Mouse (Mus musculus) neural tube, embryonic 13.5 days (tissue): ENCODE measurements at regions not wholly inside any gene's neighbourhood (a gene's known extent, or its start where the extent isn't known, plus 50 kb on each side); places are given as distances from the start of the nearest gene placed in this dataset.

ENCODE experiments used
- ATAC-seq: fragments of 200-750 bp; cut with Nextera tagmentation; 2 replicates; pipeline ENCODE4 v1.8.0; 2017; ENCODE audit warnings: low read depth, mild to moderate bottlenecking, moderate TSS enrichment, moderate library complexity
- H3K27ac ChIP-seq: fragments of 300-500 bp; sonication (generic); replicated peaks from 2 replicates; pipeline ENCODE4 v1.5.1; 2015; ENCODE audit warnings: moderate library complexity, mild to moderate bottlenecking, inconsistent platforms
- H3K27me3 ChIP-seq: fragments of 300-500 bp; sonication (generic); 2 replicates; pipeline ENCODE4 v1.6.1; 2015; ENCODE audit warnings: mild to moderate bottlenecking, inconsistent platforms
- H3K36me3 ChIP-seq: fragments of 300-500 bp; sonication (generic); 2 replicates; pipeline ENCODE4 v1.6.1; 2015; ENCODE audit warnings: mild to moderate bottlenecking, inconsistent platforms
- H3K4me1 ChIP-seq: fragments of 300-500 bp; sonication (generic); replicated peaks from 2 replicates; pipeline ENCODE4 v1.6.1; 2015; ENCODE audit warnings: inconsistent platforms
- H3K4me2 ChIP-seq: fragments of 300-500 bp; sonication (generic); 2 replicates; pipeline ENCODE4 v1.6.1; 2015; ENCODE audit warnings: inconsistent platforms, mild to moderate bottlenecking, moderate library complexity
- H3K4me3 ChIP-seq: fragments of 300-500 bp; sonication (generic); 2 replicates; pipeline ENCODE4 v1.5.1; 2015; ENCODE audit warnings: mild to moderate bottlenecking, inconsistent platforms
- H3K9ac ChIP-seq: fragments of 300-500 bp; sonication (generic); 2 replicates; pipeline ENCODE4 v1.6.1; 2015; ENCODE audit warnings: moderate library complexity, mild to moderate bottlenecking, inconsistent platforms
- H3K9me3 ChIP-seq: fragments of 300-500 bp; sonication (generic); 2 replicates; pipeline ENCODE4 v1.6.1; 2016; ENCODE audit warnings: inconsistent platforms
- WGBS: fragments of 180-500 bp; shearing (Covaris S2); methylation state at CpG from one replicate; pipeline ENCODE4 v1.1.7; 2015; 5-methylcytosine and 5-hydroxymethylcytosine counted together

- Histone ChIP-seq H3K9me3 (no peaks in the 10 kb centered on the region), H3K27ac (no peak overlapping the region), H3K4me3 (no peak overlapping the region), H3K9ac (no peak overlapping the region), H3K4me2 (no peak overlapping the region), H3K27me3 (no peaks in the 10 kb centered on the region), H3K36me3 (no peaks in the 10 kb centered on the region), H3K4me1 (no peaks in the 10 kb centered on the region)
- WGBS = 64% methylated on average over 2 of the region's 2 CpGs
- no peak for ATAC-seq
Observed at GRCm38 (mm10) chr12:93281816-93282215, 1432.9 kb upstream of the Sel1l start.

- 82% methylated on average over 2 of the region's 2 CpGs for WGBS
- Histone ChIP-seq H3K27ac (no peak overlapping the region), H3K9me3 (no peaks in the 10 kb centered on the region), H3K4me2 (no peak overlapping the region), H3K4me3 (no peak overlapping the region), H3K27me3 (no peaks in the 10 kb centered on the region), H3K4me1 (no peaks in the 10 kb centered on the region), H3K9ac (no peak overlapping the region), H3K36me3 (no peaks in the 10 kb centered on the region)
- ATAC-seq = no peak
Observed at GRCm38 (mm10) chr12:93273652-93274051, 1424.7 kb upstream of the Sel1l start.

GRCm38 (mm10) chr12:93230237-93230636 lies 1381.3 kb upstream of the Sel1l start:
- Histone ChIP-seq H3K9ac (no peak overlapping the region), H3K9me3 (no peaks in the 10 kb centered on the region), H3K27ac (no peak overlapping the region), H3K4me2 (no peak overlapping the region), H3K4me1 (no peaks in the 10 kb centered on the region), H3K36me3 (no peaks in the 10 kb centered on the region), H3K4me3 (no peak overlapping the region), H3K27me3 (no peaks in the 10 kb centered on the region)
- ATAC-seq = no peak
- 83% methylated on average over 3 of the region's 3 CpGs for WGBS

- Histone ChIP-seq H3K27ac (no peak overlapping the region), H3K4me1 (no peaks in the 10 kb centered on the region), H3K4me3 (no peak overlapping the region), H3K27me3 (no peaks in the 10 kb centered on the region), H3K9ac (no peak overlapping the region), H3K4me2 (no peak overlapping the region), H3K36me3 (no peaks in the 10 kb centered on the region), H3K9me3 (no peaks in the 10 kb centered on the region)
- 93% methylated on average over 1 of the region's 1 CpGs for WGBS
- ATAC-seq = no peak
Observed at GRCm38 (mm10) chr12:93226826-93227225, 1377.9 kb upstream of the Sel1l start.

GRCm38 (mm10) chr12:93221179-93221922 lies 1372.4 kb upstream of the Sel1l start:
- H3K4me3 ChIP-seq = no peak overlapping the region
- H3K9me3 ChIP-seq = no peaks in the 10 kb centered on the region
- H3K27ac ChIP-seq = no peak overlapping the region
- no peaks in the 10 kb centered on the region for H3K36me3 ChIP-seq
- H3K27me3 ChIP-seq = no peaks in the 10 kb centered on the region
- 70% methylated on average over 6 of the region's 6 CpGs for WGBS
- no peak overlapping the region for H3K9ac ChIP-seq
- H3K4me2 ChIP-seq = no peak overlapping the region
- no peak for ATAC-seq
- no peaks in the 10 kb centered on the region for H3K4me1 ChIP-seq

- no peak overlapping the region for H3K4me2 ChIP-seq
- H3K27ac ChIP-seq = no peak overlapping the region
- no peak for ATAC-seq
- H3K27me3 ChIP-seq = no peaks in the 10 kb centered on the region
- H3K36me3 ChIP-seq = no peaks in the 10 kb centered on the region
- no peaks in the 10 kb centered on the region for H3K4me1 ChIP-seq
- peaks cover 4% of the 10 kb centered on the region; the same call in 1 of the 2 replicates for H3K9me3 ChIP-seq
- no peak overlapping the region for H3K4me3 ChIP-seq
- H3K9ac ChIP-seq = no peak overlapping the region
- 80% methylated on average over 3 of the region's 3 CpGs for WGBS
Observed at GRCm38 (mm10) chr12:93207596-93207995, 1358.6 kb upstream of the Sel1l start.

- WGBS = 75% methylated on average over 1 of the region's 1 CpGs
- no peak overlapping the region for H3K4me3 ChIP-seq
- no peaks in the 10 kb centered on the region for H3K9me3 ChIP-seq
- H3K9ac ChIP-seq = no peak overlapping the region
- no peak overlapping the region for H3K27ac ChIP-seq
- no peaks in the 10 kb centered on the region for H3K4me1 ChIP-seq
- no peak for ATAC-seq
- no peaks in the 10 kb centered on the region for H3K36me3 ChIP-seq
- H3K27me3 ChIP-seq = no peaks in the 10 kb centered on the region
- no peak overlapping the region for H3K4me2 ChIP-seq
Observed at GRCm38 (mm10) chr12:93188940-93189339, 1340.0 kb upstream of the Sel1l start.

- no peaks in the 10 kb centered on the region for H3K27me3 ChIP-seq
- H3K9ac ChIP-seq = no peak overlapping the region
- H3K4me1 ChIP-seq = no peaks in the 10 kb centered on the region
- no peak overlapping the region for H3K27ac ChIP-seq
- 91% methylated on average over 5 of the region's 5 CpGs for WGBS
- no peaks in the 10 kb centered on the region for H3K36me3 ChIP-seq
- H3K4me2 ChIP-seq = no peak overlapping the region
- no peak overlapping the region for H3K4me3 ChIP-seq
- H3K9me3 ChIP-seq = no peaks in the 10 kb centered on the region
- ATAC-seq = no peak
Observed at GRCm38 (mm10) chr12:93173744-93174143, 1324.8 kb upstream of the Sel1l start.

GRCm38 (mm10) chr12:93160252-93160651 lies 1311.3 kb upstream of the Sel1l start:
- H3K4me1 ChIP-seq = no peaks in the 10 kb centered on the region
- no peak overlapping the region for H3K4me3 ChIP-seq
- no peak for ATAC-seq
- no peaks in the 10 kb centered on the region for H3K9me3 ChIP-seq
- H3K9ac ChIP-seq = no peak overlapping the region
- 88% methylated on average over 4 of the region's 4 CpGs for WGBS
- H3K4me2 ChIP-seq = no peak overlapping the region
- no peaks in the 10 kb centered on the region for H3K27me3 ChIP-seq
- H3K36me3 ChIP-seq = no peaks in the 10 kb centered on the region
- H3K27ac ChIP-seq = no peak overlapping the region

- Histone ChIP-seq H3K27ac (no peak overlapping the region), H3K36me3 (no peaks in the 10 kb centered on the region), H3K4me1 (peaks cover 8% of the 10 kb centered on the region), H3K4me2 (no peak overlapping the region), H3K27me3 (no peaks in the 10 kb centered on the region), H3K9ac (no peak overlapping the region), H3K4me3 (no peak overlapping the region), H3K9me3 (no peaks in the 10 kb centered on the region)
- 40% methylated on average over 6 of the region's 6 CpGs for WGBS
- 0 out of 2 replicates have a peak, but pooled peaks have one; percentile 40 for ATAC-seq
Observed at GRCm38 (mm10) chr12:93152618-93153245, 1303.8 kb upstream of the Sel1l start.

GRCm38 (mm10) chr12:93151530-93151929 lies 1302.6 kb upstream of the Sel1l start:
- Histone ChIP-seq H3K9me3 (no peaks in the 10 kb centered on the region), H3K4me2 (no peak overlapping the region), H3K4me1 (peaks cover 8% of the 10 kb centered on the region), H3K4me3 (no peak overlapping the region), H3K27me3 (no peaks in the 10 kb centered on the region), H3K9ac (no peak overlapping the region), H3K36me3 (no peaks in the 10 kb centered on the region), H3K27ac (peak overlapping the region; percentile 33; the same call in 1 of the 2 replicates)
- WGBS = 63% methylated on average over 7 of the region's 7 CpGs
- no peak for ATAC-seq

GRCm38 (mm10) chr12:93142265-93142664 lies 1293.3 kb upstream of the Sel1l start:
- no peaks in the 10 kb centered on the region for H3K4me1 ChIP-seq
- H3K4me2 ChIP-seq = no peak overlapping the region
- no peaks in the 10 kb centered on the region for H3K27me3 ChIP-seq
- no peak overlapping the region for H3K27ac ChIP-seq
- WGBS = 51% methylated on average over 3 of the region's 3 CpGs
- H3K4me3 ChIP-seq = no peak overlapping the region
- H3K9me3 ChIP-seq = no peaks in the 10 kb centered on the region
- H3K36me3 ChIP-seq = no peaks in the 10 kb centered on the region
- no peak for ATAC-seq
- H3K9ac ChIP-seq = no peak overlapping the region

GRCm38 (mm10) chr12:93136395-93136794 lies 1287.4 kb upstream of the Sel1l start:
- 62% methylated on average over 5 of the region's 5 CpGs for WGBS
- Histone ChIP-seq H3K27ac (no peak overlapping the region), H3K9ac (no peak overlapping the region), H3K4me2 (no peak overlapping the region), H3K4me1 (no peaks in the 10 kb centered on the region), H3K27me3 (no peaks in the 10 kb centered on the region), H3K4me3 (no peak overlapping the region), H3K36me3 (no peaks in the 10 kb centered on the region), H3K9me3 (no peaks in the 10 kb centered on the region)
- ATAC-seq = no peak
